Mouse (Mus musculus) E14TG2a.4 (cell line): ENCODE measurements at regions not wholly inside any gene's neighbourhood (a gene's known extent, or its start where the extent isn't known, plus 50 kb on each side); places are given as distances from the start of the nearest gene placed in this dataset.

Experiments used
- H3K27me3 ChIP-seq: 2 replicates; pipeline ENCODE4 v1.6.1; 2014; ENCODE audit warnings: low read length, control low read depth; ENCODE audit not compliant: insufficient read depth
- H3K36me3 ChIP-seq: 2 replicates; pipeline ENCODE4 v1.6.1; 2014; ENCODE audit warnings: low read length, control low read depth; ENCODE audit not compliant: insufficient read depth
- H3K4me1 ChIP-seq: replicated peaks from 2 replicates; pipeline ENCODE4 v1.6.1; 2014; ENCODE audit warnings: low read depth, low read length, control low read depth
- H3K4me3 ChIP-seq: replicated peaks from 2 replicates; pipeline ENCODE4 v1.5.1; 2014; ENCODE audit warnings: mild to moderate bottlenecking, low read length
- H3K9me3 ChIP-seq: 2 replicates; pipeline ENCODE4 v1.6.1; 2014; ENCODE audit warnings: low read length, control low read depth
- CTCF ChIP-seq: conservative IDR thresholded peaks from 2 replicates; pipeline ENCODE4 v1.5.1; 2014; ENCODE audit warnings: low read length
- NANOG ChIP-seq: IDR thresholded peaks from 2 replicates; pipeline ENCODE4 v1.6.1; 2014; ENCODE audit warnings: borderline replicate concordance, low read length, mixed read lengths
- POU5F1 ChIP-seq: IDR thresholded peaks from 2 replicates; pipeline ENCODE4 v1.6.1; 2014; ENCODE audit warnings: low read length, borderline replicate concordance

DNA sequence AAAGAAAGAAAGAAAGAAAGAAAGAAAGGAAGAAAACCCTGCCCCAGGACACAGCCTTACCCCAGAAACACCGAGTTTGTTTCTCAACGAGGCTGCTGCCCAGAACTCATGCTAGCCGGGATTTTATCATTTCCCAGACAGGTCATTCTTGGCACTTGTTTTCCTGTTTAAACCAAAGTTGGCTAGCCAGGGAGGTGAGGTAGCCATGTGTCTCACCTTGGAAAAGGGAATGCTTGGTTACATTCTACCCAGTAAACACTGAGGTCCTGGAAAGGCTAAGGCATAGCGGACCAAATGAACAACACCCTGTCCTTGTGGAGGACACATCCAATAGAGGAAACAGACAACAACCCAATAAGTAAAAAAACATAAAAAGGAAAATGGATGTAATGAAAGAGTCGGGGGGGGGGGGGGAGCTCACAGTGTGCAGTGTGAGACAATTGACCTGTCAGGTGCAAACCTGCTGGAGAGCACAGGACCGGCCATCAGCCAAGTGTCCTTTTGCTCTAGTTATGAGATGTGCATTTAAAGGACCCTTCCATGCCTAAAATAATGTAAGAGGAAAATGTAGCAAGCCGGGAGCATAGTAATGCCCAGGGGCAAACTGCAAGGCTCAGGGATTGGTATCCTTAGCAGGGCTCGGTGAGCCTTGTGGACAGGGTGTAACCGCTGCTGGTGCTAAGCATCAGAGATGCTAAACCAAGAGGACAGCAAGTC is 78.2 kb upstream of the Fzd7 start:
- no peaks in the 10 kb centered on the region for H3K36me3 ChIP-seq
- TF ChIP-seq POU5F1 (no peak), NANOG (no peak), CTCF (no peak)
- H3K9me3 ChIP-seq = no peaks in the 10 kb centered on the region
- no peak overlapping the region for H3K4me3 ChIP-seq
- H3K27me3 ChIP-seq = no peaks in the 10 kb centered on the region; the same call in 1 of the 2 replicates
- H3K4me1 ChIP-seq = peaks cover 12% of the 10 kb centered on the region

DNA sequence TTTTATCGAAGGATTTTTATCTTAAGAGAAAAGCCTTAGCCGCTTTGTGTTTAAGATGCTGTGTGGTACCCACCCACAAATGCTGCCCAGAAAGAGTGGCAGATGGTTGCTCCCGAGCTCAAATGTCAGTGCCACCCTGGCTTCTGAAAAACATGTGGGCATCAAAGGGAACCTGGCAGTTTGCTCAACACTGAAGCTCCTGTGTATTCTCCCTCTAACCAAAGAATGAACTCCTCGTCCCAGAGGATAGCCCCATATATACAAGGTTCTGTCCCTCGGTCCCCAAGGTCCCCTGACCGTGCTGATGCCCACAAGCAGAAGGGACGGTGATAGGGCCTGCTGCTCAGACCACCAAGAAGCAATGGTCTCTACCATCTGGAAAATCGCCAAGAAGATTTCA is 76.9 kb upstream of the Fzd7 start:
- no peaks in the 10 kb centered on the region for H3K9me3 ChIP-seq
- 0 out of 2 replicates have a peak, but pooled peaks cover 7% of the 10 kb centered on the region for H3K4me1 ChIP-seq
- no peak for TF ChIP-seq POU5F1
- no peak for TF ChIP-seq CTCF
- no peaks in the 10 kb centered on the region for H3K36me3 ChIP-seq
- no peaks in the 10 kb centered on the region; the same call in 1 of the 2 replicates for H3K27me3 ChIP-seq
- no peak overlapping the region for H3K4me3 ChIP-seq

DNA sequence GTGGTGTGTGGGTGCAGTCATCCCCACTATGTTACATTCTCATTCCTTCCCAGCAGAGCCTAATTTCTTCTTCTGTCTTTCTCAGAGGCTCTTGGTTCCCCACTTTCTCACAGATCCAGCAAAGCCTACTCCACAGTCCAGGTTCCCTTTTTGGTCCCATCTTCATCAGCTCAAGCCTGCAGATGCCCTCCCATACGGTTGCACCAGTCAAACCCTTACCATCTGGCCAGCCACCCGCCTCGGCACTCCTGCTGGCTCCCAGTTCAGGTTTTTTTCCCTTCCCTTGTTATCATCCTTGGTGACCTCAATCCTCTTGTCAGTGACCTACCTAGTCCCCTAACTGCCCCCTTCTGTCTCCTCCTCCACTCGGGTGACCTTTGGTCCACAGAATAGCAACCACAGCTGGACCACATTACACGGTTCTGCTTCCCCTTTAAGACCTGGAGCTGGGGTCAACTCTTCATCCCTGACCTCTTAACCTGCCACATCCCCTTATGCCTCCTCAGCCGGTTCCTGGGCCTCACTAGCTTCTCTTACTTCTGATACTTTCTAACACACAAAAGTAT is 75.4 kb upstream of the Fzd7 start:
- TF ChIP-seq CTCF (no peak), NANOG (no peak), POU5F1 (no peak)
- H3K9me3 ChIP-seq = no peaks in the 10 kb centered on the region
- H3K4me1 ChIP-seq = 0 out of 2 replicates have a peak, but pooled peaks cover 8% of the 10 kb centered on the region
- H3K27me3 ChIP-seq = no peaks in the 10 kb centered on the region; the same call in 1 of the 2 replicates
- no peak overlapping the region for H3K4me3 ChIP-seq
- H3K36me3 ChIP-seq = no peaks in the 10 kb centered on the region

DNA sequence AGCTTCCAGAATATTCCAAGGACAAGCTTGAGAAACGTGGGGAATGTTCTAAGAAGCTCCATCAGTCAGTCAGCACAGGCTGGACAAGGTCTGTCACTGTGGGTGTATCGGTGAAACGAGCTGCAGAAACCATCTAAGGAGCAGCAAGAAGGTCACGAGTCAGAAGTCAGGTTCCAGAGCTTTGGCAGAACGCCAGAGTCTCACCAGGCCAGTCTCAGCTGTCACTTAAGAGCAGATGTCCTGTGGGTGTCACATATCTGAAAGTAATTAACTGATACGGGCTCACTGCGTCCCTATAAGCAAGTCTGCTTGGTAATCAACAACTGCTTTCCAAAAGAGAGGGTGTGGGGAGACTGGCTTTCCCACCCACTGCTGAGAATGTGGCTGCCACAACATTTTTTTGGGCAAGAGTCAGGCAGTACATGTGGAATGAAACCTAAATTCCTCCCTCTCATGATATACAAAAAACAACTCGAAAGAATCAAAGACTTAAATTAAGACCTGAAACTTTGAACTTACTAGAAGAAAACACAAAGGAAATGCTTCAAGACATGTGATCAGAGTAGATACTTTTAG is 72.6 kb upstream of the Fzd7 start:
- Histone ChIP-seq H3K27me3 (no peaks in the 10 kb centered on the region; the same call in 1 of the 2 replicates), H3K9me3 (no peaks in the 10 kb centered on the region), H3K4me3 (no peak overlapping the region), H3K4me1 (peaks cover 19% of the 10 kb centered on the region), H3K36me3 (no peaks in the 10 kb centered on the region)
- TF ChIP-seq POU5F1 (no peak), CTCF (no peak)

DNA sequence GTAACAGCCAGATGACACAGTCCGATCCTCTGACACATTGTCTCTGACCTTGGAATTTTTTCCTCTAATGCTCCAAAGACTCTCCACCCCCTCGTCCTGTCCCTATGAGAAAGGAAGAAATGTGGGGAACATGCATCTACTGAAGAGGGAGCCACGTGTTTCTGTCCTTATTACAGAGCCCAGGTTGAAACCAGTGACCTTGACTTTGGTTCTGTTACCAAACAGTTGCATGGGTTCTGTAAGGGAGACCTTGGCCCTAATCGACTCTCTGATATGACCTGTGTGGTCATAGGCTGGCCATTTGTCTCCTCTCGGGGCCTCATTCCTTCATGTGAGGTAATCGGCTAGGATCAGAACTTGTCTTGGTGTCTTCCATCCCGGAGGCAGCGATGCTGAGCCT is 69.0 kb upstream of the Fzd7 start:
- Histone ChIP-seq H3K4me3 (no peak overlapping the region), H3K36me3 (no peaks in the 10 kb centered on the region), H3K27me3 (no peaks in the 10 kb centered on the region), H3K4me1 (peaks cover 48% of the 10 kb centered on the region), H3K9me3 (no peaks in the 10 kb centered on the region)
- TF ChIP-seq POU5F1 (no peak), CTCF (no peak), NANOG (no peak)

DNA sequence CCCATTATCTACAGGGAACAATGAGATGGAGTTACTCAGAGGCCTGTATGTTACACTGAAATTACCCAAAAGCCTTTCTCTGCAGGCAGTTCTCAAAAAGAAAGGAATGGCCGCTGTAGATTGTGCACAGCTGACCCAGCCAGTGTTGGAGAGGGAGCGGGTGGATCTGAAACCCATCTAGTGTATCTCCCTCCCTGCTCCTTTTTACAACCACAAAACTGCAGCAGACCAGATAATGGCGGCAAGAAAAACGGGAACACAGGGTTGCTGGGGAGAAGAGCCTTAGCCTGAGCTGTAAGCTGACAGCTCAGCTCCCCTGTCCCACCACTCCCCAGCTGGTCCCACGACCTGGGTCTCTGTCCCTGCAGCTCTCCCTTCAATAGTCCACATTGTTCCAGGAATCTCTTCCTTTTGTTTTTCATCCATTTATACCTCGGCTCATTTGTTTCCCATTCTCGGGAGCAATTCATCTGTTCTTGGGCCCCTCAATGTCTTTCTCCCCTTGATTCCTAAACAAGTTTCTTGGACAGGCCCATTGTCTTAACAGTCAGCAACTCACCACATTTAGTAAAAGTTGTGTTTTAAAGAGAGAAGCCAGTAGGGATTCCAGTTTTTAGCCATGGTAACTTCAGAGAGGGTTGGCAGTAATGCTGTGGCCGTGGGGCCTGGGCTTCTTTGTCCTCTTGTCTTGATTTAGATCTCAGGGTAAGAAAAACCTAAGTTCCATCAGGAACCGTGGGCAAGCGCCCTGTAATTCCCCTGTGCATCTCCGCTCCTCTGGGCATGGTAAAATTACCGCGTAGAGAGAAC is 67.6 kb upstream of the Fzd7 start:
- TF ChIP-seq POU5F1 (no peak), NANOG (no peak)
- Histone ChIP-seq H3K27me3 (no peaks in the 10 kb centered on the region), H3K9me3 (no peaks in the 10 kb centered on the region), H3K4me1 (peaks cover 58% of the 10 kb centered on the region), H3K36me3 (no peaks in the 10 kb centered on the region), H3K4me3 (no peak overlapping the region)

DNA sequence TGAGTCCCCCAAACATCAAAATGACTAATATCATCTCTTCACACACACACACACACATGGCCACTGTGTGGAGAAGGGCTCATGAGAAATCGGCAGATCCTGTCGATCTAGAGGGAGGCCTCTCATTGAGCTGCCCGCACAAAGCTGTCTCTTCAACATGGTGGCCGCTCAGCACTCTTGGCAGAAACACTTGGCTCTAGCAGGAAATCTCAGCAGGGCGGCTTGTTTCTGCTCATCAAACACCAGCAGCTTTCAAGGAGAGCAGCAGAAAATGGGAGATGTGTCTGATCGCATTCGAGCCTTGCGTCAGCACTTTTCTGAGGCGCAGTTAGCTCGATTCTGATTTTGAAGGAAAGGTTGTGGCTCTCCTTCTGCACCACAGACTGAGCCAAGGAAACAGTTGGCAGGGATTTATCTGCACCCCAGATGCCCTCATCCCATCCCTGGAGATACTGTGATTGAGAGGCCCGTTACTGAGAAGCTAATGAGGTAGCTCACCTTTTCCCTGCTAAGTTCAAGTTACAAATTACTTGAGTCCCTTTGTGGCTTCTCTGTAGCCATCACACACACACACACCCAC is 66.4 kb upstream of the Fzd7 start:
- TF ChIP-seq POU5F1 (no peak), CTCF (no peak), NANOG (no peak)

DNA sequence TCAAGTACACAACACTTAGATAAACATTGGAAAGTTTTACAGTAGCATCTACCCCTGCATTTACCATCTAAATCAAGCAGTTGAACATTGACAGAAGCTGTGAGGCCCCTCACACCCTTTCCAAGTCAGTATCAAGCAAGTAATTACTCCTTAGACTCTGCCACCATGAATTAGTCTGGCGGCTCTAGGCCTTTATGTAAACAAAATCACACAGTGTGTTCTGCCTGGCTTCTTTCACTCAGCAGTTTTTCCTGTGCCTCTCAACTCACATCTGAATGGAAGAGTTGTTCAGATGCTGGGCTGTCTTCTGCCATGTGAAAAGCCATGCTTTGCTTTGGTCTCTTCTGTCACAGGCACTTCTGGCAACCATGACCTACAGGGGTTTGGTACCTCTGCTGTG is 64.9 kb upstream of the Fzd7 start:
- Histone ChIP-seq H3K9me3 (no peaks in the 10 kb centered on the region), H3K36me3 (no peaks in the 10 kb centered on the region), H3K27me3 (no peaks in the 10 kb centered on the region), H3K4me1 (peaks cover 76% of the 10 kb centered on the region), H3K4me3 (no peak overlapping the region)
- TF ChIP-seq POU5F1 (no peak), CTCF (no peak), NANOG (no peak)

More for the DNA sequence above, 66.4 kb upstream of the Fzd7 start:
- Histone ChIP-seq H3K4me3 (0 out of 2 replicates have a peak overlapping the region, but pooled peaks have one; percentile 37), H3K27me3 (no peaks in the 10 kb centered on the region), H3K9me3 (no peaks in the 10 kb centered on the region), H3K36me3 (no peaks in the 10 kb centered on the region), H3K4me1 (peaks cover 63% of the 10 kb centered on the region)
